Mouse (Mus musculus): ENCODE measurements around the gene Bicral.

DNA sequence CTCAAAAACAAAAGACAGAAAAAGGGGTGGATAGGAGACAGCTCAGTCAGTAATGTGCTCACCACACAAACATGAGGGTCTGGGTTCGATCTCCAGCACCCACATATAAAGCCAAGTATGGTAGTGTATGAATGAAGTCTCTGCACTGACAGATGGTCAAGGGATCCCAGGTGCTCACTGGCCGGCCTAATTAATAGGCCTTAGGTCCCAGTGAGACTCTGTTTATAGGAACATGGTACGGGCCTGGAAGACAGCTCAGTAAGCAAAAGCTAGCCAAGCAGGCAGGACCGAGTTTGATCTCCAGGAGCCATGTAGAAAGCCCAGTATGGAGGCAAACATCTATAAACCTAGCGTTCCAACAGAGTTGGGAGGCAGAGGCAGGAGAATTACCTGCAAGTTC lies 18.8 kb upstream of the Bicral start:
- TF ChIP-seq POLR2A (IDR thresholded peaks at IDR 0.05; ENCODE audit: insufficient read depth, low read depth, low read length) (no peak), CTCF (IDR thresholded peaks at IDR 0.05) (no peak)
